Mouse (Mus musculus) heart, postnatal 36 days (tissue): ENCODE data around the gene Npb. TPM values are rescaled to one million over a fixed set of nuclear protein-coding genes. Genes with fewer than 3 reads are reported as not detected.
A peak's percentile ranks its signal among the peaks of the same experiment; 100 is the strongest.
"Not testable (repeated sequence)": the region's sequence is repeated elsewhere in the genome, so short reads cannot be mapped to it uniquely, and the experiment has no call there.

Source experiments
- DNase-seq, 2 experiments: peaks; one replicate each; pipeline ENCODE4 v3.0.0; 2021 to 2022
- intact Hi-C: fragments of 180-260 bp; cut with DNase I; formaldehyde crosslinking; loops from one replicate; pipeline ENCODE4 v1.15.1; 2025
- total RNA-seq, 2 experiments: library from RNA; stranded (reverse); gene quantifications; 2 replicates each; pipeline ENCODE4 v1.2.3; 2021

Gene Npb
- not detected for total RNA-seq

GRCm38 (mm10) chr11:120608241-120609034 is at the start of gene Npb:
Gene Npb (plus strand): TSS chr11:120608477.
- intact Hi-C loops: no loop called here
- DNase-seq: no peak

GRCm38 (mm10) chr11:120558843-120559242 is 49.4 kb upstream of the Npb start:
- intact Hi-C loops, DNase-seq: not testable (repeated sequence)

- intact Hi-C loops: no loop called here
- DNase-seq: no peak
Measured at GRCm38 (mm10) chr11:120560952-120561728, 47.1 kb upstream of the Npb start.

GRCm38 (mm10) chr11:120562949-120563348 is 45.3 kb upstream of the Npb start:
- no peak for DNase-seq
- intact Hi-C loops: no loop called here

- no peak for DNase-seq
- intact Hi-C loops: no loop called here
Measured at GRCm38 (mm10) chr11:120565114-120565513, 43.2 kb upstream of the Npb start.

- DNase-seq: no peak
- intact Hi-C loops: no loop called here
Measured at GRCm38 (mm10) chr11:120568324-120568723, 40.0 kb upstream of the Npb start.

GRCm38 (mm10) chr11:120571122-120571521 is 37.2 kb upstream of the Npb start:
- intact Hi-C loops: loop anchor here (2.0 kb wide), 2 partner anchors 20 to 56 kb away; partner anchors contain the start of gene Ppp1r27
- no peak for DNase-seq

GRCm38 (mm10) chr11:120571754-120572416 is 36.4 kb upstream of the Npb start:
- DNase-seq: no peak
- intact Hi-C loops: loop anchor here (2.0 kb wide), 2 partner anchors 21 to 57 kb away; partner anchors contain the start of gene Ppp1r27

- intact Hi-C loops: no loop called here
- no peak for DNase-seq
Measured at GRCm38 (mm10) chr11:120572417-120572751, 35.9 kb upstream of the Npb start.

GRCm38 (mm10) chr11:120572752-120573584 is 35.3 kb upstream of the Npb start, which contains the start of gene P4hb:
Gene P4hb (minus strand): TSS chr11:120573253.
- DNase-seq: peak; percentile 99
- intact Hi-C loops: loop anchor here (1.0 kb wide), 1 partner anchor 8 kb away; the partner anchor contains the start of gene Arhgdia

GRCm38 (mm10) chr11:120573585-120574277 is 34.5 kb upstream of the Npb start:
- no peak for DNase-seq
- intact Hi-C loops: loop anchor here (1.0 kb wide), 1 partner anchor 8 kb away; the partner anchor contains the start of gene Arhgdia

GRCm38 (mm10) chr11:120574278-120574600 is 34.0 kb upstream of the Npb start:
- no peak for DNase-seq
- intact Hi-C loops: no loop called here

GRCm38 (mm10) chr11:120575046-120575445 is 33.2 kb upstream of the Npb start:
- DNase-seq: no peak
- intact Hi-C loops: no loop called here

- intact Hi-C loops: no loop called here
- no peak for DNase-seq
Measured at GRCm38 (mm10) chr11:120575940-120576339, 32.3 kb upstream of the Npb start.

GRCm38 (mm10) chr11:120576365-120576981 is 31.8 kb upstream of the Npb start:
- intact Hi-C loops: no loop called here
- no peak for DNase-seq

GRCm38 (mm10) chr11:120577211-120578023 is 30.9 kb upstream of the Npb start:
- intact Hi-C loops: loop anchor here (1.0 kb wide), 1 partner anchor 62 kb away; no protein-coding TSS in a partner anchor
- peak in 1 of 2 experiments; percentile 28 for DNase-seq

- DNase-seq: no peak
- intact Hi-C loops: no loop called here
Measured at GRCm38 (mm10) chr11:120578024-120578693, 30.1 kb upstream of the Npb start.
